Mouse (Mus musculus): ENCODE results near the gene Pxmp4.
A peak's percentile ranks its signal among the peaks of the same experiment; 100 is the strongest.

The Pxmp4 gene

DNA sequence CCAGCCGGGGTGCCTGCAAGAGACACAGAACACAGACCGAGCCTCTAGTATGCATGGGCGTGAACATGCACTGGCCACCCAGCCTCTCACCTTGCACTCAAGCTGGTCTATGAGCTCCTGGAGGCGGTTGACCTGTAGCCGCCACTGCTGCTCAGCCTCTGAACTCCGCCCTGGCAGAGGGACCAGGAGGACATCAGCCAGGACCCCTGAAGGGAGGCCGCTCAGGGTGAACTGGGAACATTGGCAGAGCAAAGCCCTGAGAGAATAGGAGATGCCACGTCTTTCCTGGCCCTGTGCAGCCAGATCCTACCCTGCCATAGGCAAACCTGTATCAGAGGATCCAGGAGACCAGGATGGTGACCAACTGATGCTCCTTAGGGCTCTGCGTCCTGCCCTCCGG lies 56.8 kb downstream of the Pxmp4 start, which contains the start of gene 1700003F12Rik:
Gene 1700003F12Rik (plus strand): TSS at position 375 of the 400 bp plus-strand sequence.
- no peak for DNase-seq (ENCODE audit: low spot score)

DNA sequence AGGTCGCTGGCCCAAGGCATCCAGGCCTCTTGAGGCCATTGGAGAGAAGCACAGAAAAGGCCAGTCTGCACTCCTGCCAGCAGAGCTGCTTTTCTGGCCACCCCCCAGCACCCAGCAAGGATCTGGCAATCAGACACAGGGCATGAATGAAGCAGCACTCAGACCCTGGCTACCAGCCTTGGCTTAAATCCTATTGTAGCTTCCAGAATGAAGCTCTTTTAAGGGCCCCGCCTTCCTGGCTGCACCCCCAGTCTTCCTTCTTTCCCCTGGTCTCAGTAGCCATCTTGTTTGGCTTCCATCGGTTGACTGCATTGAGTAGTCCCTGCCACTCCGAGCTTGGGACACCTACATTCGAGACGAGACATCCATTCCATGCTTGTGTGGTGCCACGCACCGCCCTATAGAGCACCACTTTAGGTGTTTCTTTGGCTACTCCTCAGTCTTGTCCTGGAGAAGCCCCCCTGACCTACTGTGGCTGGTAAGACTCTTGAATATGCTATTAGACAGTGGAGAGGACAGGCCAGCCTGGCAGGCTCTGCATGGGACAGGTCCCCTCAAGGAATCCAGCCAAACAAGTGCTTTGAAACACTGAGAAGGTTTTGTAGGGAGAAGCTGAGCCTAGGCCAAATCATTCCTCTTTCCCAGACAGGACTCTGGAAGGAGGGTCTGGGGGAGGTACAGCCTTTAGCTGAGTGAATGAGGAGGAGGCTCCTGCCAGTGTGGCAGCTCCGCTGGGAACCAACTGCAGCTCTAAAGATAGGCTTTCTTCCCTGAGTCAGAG lies 59.8 kb downstream of the Pxmp4 start:
- peak; percentile 58 for DNase-seq (ENCODE audit: low spot score)

DNA sequence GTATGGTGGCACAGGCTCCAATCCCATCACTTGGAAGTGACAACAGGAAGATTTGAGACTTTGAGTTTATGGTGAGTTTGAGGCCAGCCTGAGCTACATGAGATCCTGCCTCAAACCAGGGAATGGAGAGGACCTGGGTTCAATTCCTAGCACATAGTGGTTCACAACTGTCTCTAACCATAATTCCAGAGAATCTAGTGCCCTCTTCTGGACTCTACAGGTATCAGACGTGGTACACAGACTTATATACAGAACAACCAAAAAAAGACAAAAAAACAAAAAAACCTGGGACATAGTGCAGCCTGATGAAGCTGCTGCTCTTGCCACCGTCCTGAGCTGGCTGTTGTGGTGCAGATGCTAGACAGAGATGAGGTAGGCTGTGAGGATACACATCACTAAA lies 61.9 kb downstream of the Pxmp4 start:
- no peak for DNase-seq (ENCODE audit: low spot score)

DNA sequence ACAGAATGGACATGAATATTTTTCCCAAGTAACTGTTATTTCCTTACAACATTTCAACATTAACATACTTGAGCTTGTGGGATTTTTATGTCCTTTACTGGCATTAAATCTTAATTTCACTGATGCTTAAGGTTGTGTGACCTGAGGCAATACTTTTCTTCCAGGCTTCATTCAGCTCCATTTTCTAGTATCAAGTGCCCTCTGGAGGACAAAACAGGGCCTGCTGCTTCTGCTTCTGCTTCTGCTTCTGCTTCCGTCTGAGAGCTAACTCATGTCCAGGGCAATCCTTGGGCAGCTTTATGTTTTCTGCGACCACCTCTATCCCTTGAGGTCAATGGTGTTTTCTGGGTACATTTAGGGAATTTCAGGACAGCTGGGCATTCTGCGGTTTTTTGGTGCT lies 63.8 kb downstream of the Pxmp4 start:
- no peak for DNase-seq (ENCODE audit: low spot score)

DNA sequence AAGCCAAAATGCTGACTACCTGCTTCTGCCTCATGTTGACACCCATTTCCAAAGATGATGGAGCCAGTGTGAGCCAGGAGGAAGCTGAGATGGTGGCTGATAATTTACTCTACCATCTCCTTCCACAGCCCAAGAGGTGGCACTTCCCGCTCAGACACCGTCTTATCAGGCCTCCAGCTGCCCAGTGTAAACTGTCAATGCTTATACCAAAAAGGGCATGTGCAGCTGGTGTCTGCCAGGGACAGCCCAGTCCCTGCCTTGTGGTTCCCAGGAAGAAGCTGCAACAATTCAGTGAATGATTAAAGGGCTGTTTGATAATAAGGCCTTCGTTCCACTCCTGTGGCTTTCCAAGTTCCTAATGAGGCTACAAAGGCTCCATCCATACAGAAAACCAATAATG lies 64.8 kb downstream of the Pxmp4 start:
- no peak for DNase-seq (ENCODE audit: low spot score)

DNA sequence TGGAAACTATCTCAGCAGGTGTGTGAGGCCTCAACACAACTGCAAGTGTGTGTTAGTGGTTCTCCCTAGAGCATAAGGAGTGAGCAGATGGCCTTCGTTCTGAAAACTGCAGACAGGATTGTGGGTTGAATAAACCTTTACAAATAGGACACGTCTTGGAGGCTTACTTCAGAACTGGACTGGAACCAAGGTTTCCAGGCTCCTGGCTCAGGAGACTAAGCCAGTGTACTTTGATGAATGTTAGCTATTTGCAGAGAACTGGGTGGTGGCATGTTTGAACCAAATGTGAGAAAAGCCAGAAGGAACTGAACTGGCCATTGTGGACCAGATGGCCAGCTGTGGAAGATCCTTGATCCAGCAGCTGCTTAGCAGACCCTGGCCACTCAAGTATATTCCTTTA lies 65.2 kb downstream of the Pxmp4 start:
- DNase-seq (ENCODE audit: low spot score) = no peak
